ENCODE assay signal across 21 mouse cellular contexts in the genomic region with DNA sequence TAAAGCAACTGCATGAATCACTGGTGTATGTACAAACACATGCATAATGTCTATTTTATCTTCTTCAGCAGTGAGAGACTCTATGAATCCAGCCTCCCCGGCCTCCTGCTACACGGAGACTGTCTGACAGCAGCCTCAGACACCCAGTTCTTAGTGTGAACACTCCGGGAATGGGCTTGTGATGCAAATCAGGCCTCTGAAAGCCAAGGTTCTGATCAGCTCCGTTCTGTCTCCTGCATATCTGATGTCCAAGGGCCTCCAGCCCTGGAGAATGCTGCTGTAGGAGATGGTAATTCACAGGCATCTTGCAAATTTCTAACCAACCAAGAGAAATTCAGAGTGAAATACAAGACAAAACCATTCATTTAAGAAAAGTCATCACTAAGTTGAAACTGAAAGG.
DNase-seq lines count a peak whose midpoint lies in the region; ATAC-seq and TF ChIP-seq lines count a peak whose summit lies in the region.
"Had no signal": no experiment of that assay in that cellular context is flagged by ENCODE, and none has a peak within 500 bp of the region (broad histone marks: within the 10 kb centered on the region; RNA-seq: fewer than 3 reads in every experiment).

No protein-coding gene starts in this region.

- no peaks in the 10 kb centered on the region for H3K36me3 ChIP-seq in forebrain, embryonic 13.5 days (ENCODE audit: poor library complexity, severe bottlenecking)
- H3K36me3 ChIP-seq in forebrain, embryonic 10.5 days (replicated peaks) = no peaks in the 10 kb centered on the region
- no peaks in the 10 kb centered on the region for H3K36me3 ChIP-seq in midbrain, embryonic 11.5 days (ENCODE audit: control insufficient read depth, insufficient read depth, low read length)
- no peaks in the 10 kb centered on the region for H3K36me3 ChIP-seq in midbrain, embryonic 16.5 days (ENCODE audit: control insufficient read depth, insufficient read depth, low read length)
- H3K36me3 ChIP-seq in forebrain, postnatal 0 days (ENCODE audit: insufficient read depth) = no peaks in the 10 kb centered on the region
- no peaks in the 10 kb centered on the region for H3K36me3 ChIP-seq in kidney, adult 2 months (ENCODE audit: control insufficient read depth, insufficient read depth, low read length)
- H3K36me3 ChIP-seq: embryonic facial prominence, embryonic 13.5 days; heart, embryonic 15.5 days; intestine, embryonic 15.5 days; limb, embryonic 12.5 days; liver, embryonic 12.5 days had no signal

- 16% methylated on average over 4 of the region's 4 CpGs for WGBS in forebrain, embryonic 13.5 days
- WGBS in forebrain, embryonic 10.5 days = 34% methylated on average over 4 of the region's 4 CpGs
- WGBS in midbrain, embryonic 11.5 days = 13% methylated on average over 4 of the region's 4 CpGs
- WGBS in midbrain, embryonic 16.5 days = 12% methylated on average over 4 of the region's 4 CpGs
- WGBS in forebrain, postnatal 0 days = 13% methylated on average over 4 of the region's 4 CpGs
- WGBS in kidney, adult 2 months = 88% methylated on average over 4 of the region's 4 CpGs

- peaks cover 5% of the 10 kb centered on the region; the same call in 1 of the 2 replicates for H3K27me3 ChIP-seq in forebrain, embryonic 13.5 days
- peaks cover 71% of the 10 kb centered on the region for H3K27me3 ChIP-seq in forebrain, embryonic 10.5 days (ENCODE audit: poor library complexity, severe bottlenecking)
- no peaks in the 10 kb centered on the region for H3K27me3 ChIP-seq in midbrain, embryonic 11.5 days (ENCODE audit: control insufficient read depth, insufficient read depth, low read length)
- no peaks in the 10 kb centered on the region for H3K27me3 ChIP-seq in midbrain, embryonic 16.5 days (ENCODE audit: control insufficient read depth, insufficient read depth, low read depth, low read length)
- H3K27me3 ChIP-seq in forebrain, postnatal 0 days (ENCODE audit: insufficient read depth, low read length) = no peaks in the 10 kb centered on the region; the same call in 1 of the 2 replicates
- no peaks in the 10 kb centered on the region for H3K27me3 ChIP-seq in kidney, adult 2 months (replicated peaks; ENCODE audit: control insufficient read depth, insufficient read depth, low read length)
- H3K27me3 ChIP-seq: heart, embryonic 15.5 days; intestine, embryonic 15.5 days; liver, embryonic 12.5 days had no signal

- H3K9me3 ChIP-seq in forebrain, embryonic 13.5 days (replicated peaks) = no peaks in the 10 kb centered on the region
- H3K9me3 ChIP-seq in forebrain, embryonic 10.5 days = no peaks in the 10 kb centered on the region
- no peaks in the 10 kb centered on the region for H3K9me3 ChIP-seq in midbrain, embryonic 11.5 days (ENCODE audit: control insufficient read depth, low read length)
- peaks cover 4% of the 10 kb centered on the region for H3K9me3 ChIP-seq in midbrain, embryonic 16.5 days (replicated peaks; ENCODE audit: control insufficient read depth, low read length, poor library complexity, severe bottlenecking)
- 0 out of 2 replicates have a peak, but pooled peaks cover 5% of the 10 kb centered on the region for H3K9me3 ChIP-seq in forebrain, postnatal 0 days (ENCODE audit: low read length)
- H3K9me3 ChIP-seq: heart, embryonic 15.5 days; intestine, embryonic 15.5 days; liver, embryonic 12.5 days had no signal

- no peak overlapping the region for H3K4me2 ChIP-seq in forebrain, embryonic 13.5 days
- no peak overlapping the region for H3K4me2 ChIP-seq in midbrain, embryonic 11.5 days
- H3K4me2 ChIP-seq in midbrain, embryonic 16.5 days (ENCODE audit: low read length) = no peak overlapping the region
- H3K4me2 ChIP-seq in forebrain, postnatal 0 days (ENCODE audit: low read depth) = no peak overlapping the region
- H3K4me2 ChIP-seq: embryonic facial prominence, embryonic 13.5 days; heart, embryonic 15.5 days; intestine, embryonic 15.5 days; limb, embryonic 12.5 days; liver, embryonic 12.5 days had no signal

- H3K4me3 ChIP-seq in forebrain, embryonic 13.5 days = no peak overlapping the region
- no peak overlapping the region for H3K4me3 ChIP-seq in forebrain, embryonic 10.5 days
- no peak overlapping the region for H3K4me3 ChIP-seq in midbrain, embryonic 11.5 days (ENCODE audit: low read depth, low read length)
- H3K4me3 ChIP-seq in midbrain, embryonic 16.5 days (ENCODE audit: low read depth, low read length) = no peak overlapping the region
- no peak overlapping the region for H3K4me3 ChIP-seq in forebrain, postnatal 0 days (ENCODE audit: low read depth, low read length)
- H3K4me3 ChIP-seq in kidney, adult 2 months (ENCODE audit: insufficient read depth, low read depth, low read length) = no peak overlapping the region
- H3K4me3 ChIP-seq: embryonic facial prominence, embryonic 13.5 days; heart, embryonic 15.5 days; intestine, embryonic 15.5 days; limb, embryonic 12.5 days; liver, embryonic 12.5 days had no signal

- no peak overlapping the region for H3K9ac ChIP-seq in forebrain, embryonic 13.5 days
- no peak overlapping the region for H3K9ac ChIP-seq in midbrain, embryonic 11.5 days (ENCODE audit: low read length)
- H3K9ac ChIP-seq in midbrain, embryonic 16.5 days (ENCODE audit: low read depth, low read length) = no peak overlapping the region
- no peak overlapping the region for H3K9ac ChIP-seq in forebrain, postnatal 0 days
- H3K9ac ChIP-seq: embryonic facial prominence, embryonic 13.5 days; heart, embryonic 15.5 days; intestine, embryonic 15.5 days; limb, embryonic 12.5 days; liver, embryonic 12.5 days had no signal

- peak; percentile 36; the same call in 1 of the 2 replicates for ATAC-seq in forebrain, embryonic 13.5 days
- ATAC-seq in midbrain, embryonic 11.5 days (ENCODE audit: low FRiP score) = peak; percentile 77
- no peak for ATAC-seq in midbrain, embryonic 16.5 days
- peak; percentile 42 for ATAC-seq in forebrain, postnatal 0 days
- ATAC-seq: intestine, embryonic 15.5 days; liver, embryonic 12.5 days had no signal

- no peak for TF ChIP-seq POLR2A in kidney, adult 2 months (IDR thresholded peaks at IDR 0.05; ENCODE audit: low read depth, low read length)

- no peak for DNase-seq in forebrain, embryonic 10.5 days (ENCODE audit: extremely low spot score, low spot score)
- DNase-seq in midbrain, embryonic 11.5 days (ENCODE audit: low spot score, missing footprints) = peak; percentile 86
- DNase-seq in ZHBTc4 (ENCODE audit: low read depth, low spot score) = peak; percentile 58
- peak; percentile 13 for DNase-seq in forebrain, postnatal 0 days
- DNase-seq in kidney, adult 2 months = no peak
- no peak for DNase-seq in left cerebral cortex, adult 8-10 months (ENCODE audit: low spot score in 2 of 2)
- DNase-seq: cerebellum, adult 8-10 months; gastrocnemius, postnatal 14 days; heart, adult 18-20 months; heart, postnatal 4 days; lung, adult 2 months; lung, postnatal 4 days; spleen, adult 18-20 months; thymus, postnatal 36 days had no signal

- TF ChIP-seq CTCF in forebrain, postnatal 0 days (IDR thresholded peaks at IDR 0.05; ENCODE audit: low read depth) = no peak
- TF ChIP-seq CTCF in kidney, adult 2 months (conservative IDR thresholded peaks at IDR 0.05; ENCODE audit: insufficient read depth, insufficient read length, low read depth, low read length) = no peak

- no peaks in the 10 kb centered on the region for H3K4me1 ChIP-seq in forebrain, embryonic 13.5 days
- H3K4me1 ChIP-seq in forebrain, embryonic 10.5 days = peaks cover 3% of the 10 kb centered on the region; the same call in 1 of the 2 replicates
- H3K4me1 ChIP-seq in midbrain, embryonic 11.5 days (ENCODE audit: control insufficient read depth, insufficient read depth, low read length) = peaks cover 3% of the 10 kb centered on the region; the same call in 1 of the 2 replicates
- H3K4me1 ChIP-seq in midbrain, embryonic 16.5 days (ENCODE audit: control insufficient read depth, insufficient read depth, low read length) = no peaks in the 10 kb centered on the region
- no peaks in the 10 kb centered on the region for H3K4me1 ChIP-seq in forebrain, postnatal 0 days (ENCODE audit: insufficient read depth)
- H3K4me1 ChIP-seq in kidney, adult 2 months (ENCODE audit: control insufficient read depth, insufficient read depth, low read length) = no peaks in the 10 kb centered on the region
- H3K4me1 ChIP-seq: embryonic facial prominence, embryonic 13.5 days; intestine, embryonic 15.5 days; liver, embryonic 12.5 days had no signal

- H3K27ac ChIP-seq in forebrain, embryonic 13.5 days = no peak overlapping the region
- H3K27ac ChIP-seq in forebrain, embryonic 10.5 days = no peak overlapping the region
- no peak overlapping the region for H3K27ac ChIP-seq in midbrain, embryonic 11.5 days (ENCODE audit: low read depth, low read length)
- H3K27ac ChIP-seq in midbrain, embryonic 16.5 days (ENCODE audit: low read length) = no peak overlapping the region
- no peak overlapping the region for H3K27ac ChIP-seq in forebrain, postnatal 0 days (ENCODE audit: low read depth, low read length)
- H3K27ac ChIP-seq in kidney, adult 2 months (ENCODE audit: insufficient read depth, low read depth, low read length) = no peak overlapping the region
- H3K27ac ChIP-seq: embryonic facial prominence, embryonic 13.5 days; heart, embryonic 15.5 days; intestine, embryonic 15.5 days; limb, embryonic 12.5 days; liver, embryonic 12.5 days had no signal

Comparison
In these comparisons a context has a peak if more than half of its experiments do, and no peak if none do; other contexts are left out.
1. DNase-seq: peak in midbrain, embryonic 11.5 days (single experiment), ZHBTc4 (single experiment) and forebrain, postnatal 0 days (single experiment); none in forebrain, embryonic 10.5 days (single experiment), kidney, adult 2 months (single experiment) and left cerebral cortex, adult 8-10 months (0 of 2).